Comparison of ENCODE assay signal across 26 mouse cellular contexts in the genomic region with DNA sequence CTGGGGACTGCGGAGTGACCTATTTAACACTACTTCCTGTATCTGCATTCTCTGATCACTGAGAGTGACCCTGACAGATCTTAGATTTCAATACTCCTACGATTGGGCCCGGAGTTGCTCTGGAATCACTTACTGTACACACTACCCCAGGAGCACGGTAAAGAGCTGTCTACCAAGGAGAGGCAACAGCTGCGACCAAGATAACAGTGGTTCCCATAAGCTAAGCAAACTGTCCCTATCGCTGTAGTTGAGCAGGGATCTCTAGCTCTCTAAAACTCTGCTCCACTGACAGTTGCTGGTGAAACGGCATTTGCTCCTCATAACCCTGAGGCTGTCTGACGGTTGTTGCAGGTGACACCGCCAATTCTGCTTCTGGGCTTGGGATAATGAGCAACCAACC. TPM values are rescaled to one million over a fixed set of nuclear protein-coding genes. Genes with fewer than 3 reads are reported as not detected.
DNase-seq lines count a peak whose midpoint lies in the region; ATAC-seq and TF ChIP-seq lines count a peak whose summit lies in the region.
"Had no signal": no experiment of that assay in that cellular context is flagged by ENCODE, and none has a peak within 500 bp of the region (broad histone marks: within the 10 kb centered on the region; RNA-seq: fewer than 3 reads in every experiment).

No protein-coding gene starts in this region.

- H3K9ac ChIP-seq in forebrain, postnatal 0 days: no peak overlapping the region
- no peak overlapping the region for H3K9ac ChIP-seq in forebrain, embryonic 16.5 days (replicated peaks; ENCODE audit: low read depth, low read length)
- H3K9ac ChIP-seq in liver, embryonic 12.5 days: no peak overlapping the region
- H3K9ac ChIP-seq: intestine, embryonic 15.5 days; limb, embryonic 13.5 days; midbrain, embryonic 12.5 days; neural tube, embryonic 15.5 days had no signal

- 77% methylated on average over 9 of the region's 9 CpGs for WGBS in forebrain, postnatal 0 days
- WGBS in forebrain, embryonic 16.5 days: 79% methylated on average over 9 of the region's 9 CpGs
- whole genome bisulfite sequencing in liver, embryonic 12.5 days (ENCODE audit: insufficient replicate concordance): 49% methylated on average over 9 of the region's 9 CpGs

- DNase-seq in forebrain, postnatal 0 days: peak; percentile 6
- DNase-seq in liver: no peak
- no peak for DNase-seq in right cerebral cortex, postnatal 4 days
- DNase-seq in kidney, adult 8-10 months: no peak
- DNase-seq: adrenal gland, postnatal 25 days; cerebellum, adult 9-11 months; gastrocnemius, postnatal 14 days; heart, postnatal 14 days; kidney, adult 2 months; kidney, postnatal 25 days; lung, postnatal 36 days; right cerebral cortex, adult 18-20 months; thymus, adult 2 months; thymus, postnatal 36 days had no signal

- H3K4me1 ChIP-seq in forebrain, postnatal 0 days (ENCODE audit: insufficient read depth): no peaks in the 10 kb centered on the region
- no peaks in the 10 kb centered on the region for H3K4me1 ChIP-seq in forebrain, embryonic 16.5 days (replicated peaks; ENCODE audit: control insufficient read depth, insufficient read depth, low read length)
- peaks cover 30% of the 10 kb centered on the region for H3K4me1 ChIP-seq in liver, embryonic 12.5 days
- H3K4me1 ChIP-seq in bone marrow macrophage, adult 2 months (ENCODE audit: control insufficient read depth, insufficient read depth, low read length): peaks cover 21% of the 10 kb centered on the region
- H3K4me1 ChIP-seq: hindbrain, embryonic 10.5 days; intestine, embryonic 15.5 days; limb, embryonic 13.5 days; midbrain, embryonic 12.5 days; neural tube, embryonic 15.5 days had no signal

- H3K4me3 ChIP-seq in forebrain, postnatal 0 days (ENCODE audit: low read depth, low read length): no peak overlapping the region
- no peak overlapping the region for H3K4me3 ChIP-seq in forebrain, embryonic 16.5 days (replicated peaks; ENCODE audit: low read length)
- H3K4me3 ChIP-seq in liver, embryonic 12.5 days: no peak overlapping the region
- H3K4me3 ChIP-seq in bone marrow macrophage, adult 2 months (ENCODE audit: insufficient read depth, low read length): no peak overlapping the region
- H3K4me3 ChIP-seq: erythroblast, embryonic 14.5 days; hindbrain, embryonic 10.5 days; intestine, embryonic 15.5 days; limb, embryonic 13.5 days; midbrain, embryonic 12.5 days; neural tube, embryonic 15.5 days had no signal

- no peaks in the 10 kb centered on the region for H3K36me3 ChIP-seq in forebrain, postnatal 0 days (ENCODE audit: insufficient read depth)
- no peaks in the 10 kb centered on the region for H3K36me3 ChIP-seq in forebrain, embryonic 16.5 days (ENCODE audit: control insufficient read depth, insufficient read depth)
- no peaks in the 10 kb centered on the region for H3K36me3 ChIP-seq in liver, embryonic 12.5 days
- H3K36me3 ChIP-seq: hindbrain, embryonic 10.5 days; intestine, embryonic 15.5 days; limb, embryonic 13.5 days; midbrain, embryonic 12.5 days; neural tube, embryonic 15.5 days had no signal

- no peak overlapping the region for H3K27ac ChIP-seq in forebrain, postnatal 0 days (ENCODE audit: low read depth, low read length)
- H3K27ac ChIP-seq in forebrain, embryonic 16.5 days (ENCODE audit: low read length): no peak overlapping the region
- no peak overlapping the region for H3K27ac ChIP-seq in liver, embryonic 12.5 days
- peak overlapping the region; percentile 6; the same call in 1 of the 2 replicates for H3K27ac ChIP-seq in bone marrow macrophage, adult 2 months (ENCODE audit: insufficient read depth, low read depth, low read length)
- H3K27ac ChIP-seq: hindbrain, embryonic 10.5 days; intestine, embryonic 15.5 days; limb, embryonic 13.5 days; midbrain, embryonic 12.5 days; neural tube, embryonic 15.5 days had no signal

- no peaks in the 10 kb centered on the region for H3K27me3 ChIP-seq in forebrain, postnatal 0 days (ENCODE audit: insufficient read depth, low read length)
- H3K27me3 ChIP-seq in forebrain, embryonic 16.5 days (replicated peaks; ENCODE audit: control insufficient read depth, insufficient read depth, low read length): no peaks in the 10 kb centered on the region
- H3K27me3 ChIP-seq in liver, embryonic 12.5 days (replicated peaks): no peaks in the 10 kb centered on the region
- H3K27me3 ChIP-seq: intestine, embryonic 15.5 days; limb, embryonic 13.5 days; midbrain, embryonic 12.5 days; neural tube, embryonic 15.5 days had no signal

- no peaks in the 10 kb centered on the region for H3K9me3 ChIP-seq in forebrain, postnatal 0 days (ENCODE audit: low read length)
- no peaks in the 10 kb centered on the region for H3K9me3 ChIP-seq in forebrain, embryonic 16.5 days (ENCODE audit: control insufficient read depth, low read length)
- H3K9me3 ChIP-seq in liver, embryonic 12.5 days (replicated peaks): no peaks in the 10 kb centered on the region
- H3K9me3 ChIP-seq: hindbrain, embryonic 10.5 days; intestine, embryonic 15.5 days; limb, embryonic 13.5 days; midbrain, embryonic 12.5 days; neural tube, embryonic 15.5 days had no signal

- ATAC-seq in forebrain, postnatal 0 days: no peak
- no peak for ATAC-seq in forebrain, embryonic 16.5 days
- peak; percentile 68 for ATAC-seq in liver, embryonic 12.5 days
- ATAC-seq: hindbrain, embryonic 16.5 days; intestine, embryonic 15.5 days had no signal

- no peak overlapping the region for H3K4me2 ChIP-seq in forebrain, postnatal 0 days (ENCODE audit: low read depth)
- H3K4me2 ChIP-seq in forebrain, embryonic 16.5 days (ENCODE audit: low read length): no peak overlapping the region
- no peak overlapping the region for H3K4me2 ChIP-seq in liver, embryonic 12.5 days
- H3K4me2 ChIP-seq: intestine, embryonic 15.5 days; limb, embryonic 13.5 days; midbrain, embryonic 12.5 days; neural tube, embryonic 15.5 days had no signal

- no peak for TF ChIP-seq POLR2A in bone marrow macrophage, adult 2 months (IDR thresholded peaks at IDR 0.05; ENCODE audit: borderline replicate concordance, low read depth, low read length)

- no peak for TF ChIP-seq CTCF in forebrain, postnatal 0 days (IDR thresholded peaks at IDR 0.05; ENCODE audit: low read depth)
- TF ChIP-seq CTCF in bone marrow macrophage, adult 2 months (IDR thresholded peaks at IDR 0.05; ENCODE audit: low read depth, low read length): no peak

RNA-seq across cellular contexts. Expression of gene Rgn, which starts 23.1 kb away (rescaled TPM):
- total RNA-seq in forebrain, postnatal 0 days (2014; rRNA removed): 0.10 and 0.69 TPM in 2 replicates
- 0.68 and 0.74 TPM in 2 replicates for polyA plus RNA-seq in forebrain, postnatal 0 days (2015; fragmentation: Nextera tagmentation; extraction: Ambion mirVana)
- 0.20 and 0.25 TPM in 2 replicates for polyA plus RNA-seq in forebrain, embryonic 16.5 days (2015; fragmentation: Nextera tagmentation; extraction: Ambion mirVana)
- polyA plus RNA-seq in liver, embryonic 12.5 days (2016; fragmentation: Nextera tagmentation; extraction: Ambion mirVana): 55.2 and 55.4 TPM in 2 replicates
- not detected in 2 replicates for polyA plus RNA-seq in bone marrow macrophage, adult 2 months (2012; ENCODE audit: insufficient read depth, insufficient read length, missing spikeins)
- total RNA-seq: gastrocnemius, postnatal 14 days; granulocyte monocyte progenitor cell, adult 5-6 weeks; megakaryocyte, adult 5-6 weeks had no signal
- polyA plus RNA-seq: erythroblast, embryonic 14.5 days; thymus, adult 2 months had no signal

RNA-seq across cellular contexts. Expression of gene Rbm10, which starts 44.6 kb away (rescaled TPM):
- total RNA-seq in forebrain, postnatal 0 days (2014; rRNA removed): 48.9 and 53.9 TPM in 2 replicates
- polyA plus RNA-seq in forebrain, postnatal 0 days (2015; fragmentation: Nextera tagmentation; extraction: Ambion mirVana): 30.6 and 32.3 TPM in 2 replicates
- 62.9 and 65.3 TPM in 2 replicates for polyA plus RNA-seq in forebrain, embryonic 16.5 days (2015; fragmentation: Nextera tagmentation; extraction: Ambion mirVana)
- 47.5 and 49.6 TPM in 2 replicates for polyA plus RNA-seq in liver, embryonic 12.5 days (2016; fragmentation: Nextera tagmentation; extraction: Ambion mirVana)
- polyA plus RNA-seq in bone marrow macrophage, adult 2 months (2012; ENCODE audit: insufficient read depth, insufficient read length, missing spikeins): 14.9 and 17.3 TPM in 2 replicates

RNA-seq across cellular contexts. Expression of gene Ndufb11, which starts 44.7 kb away (rescaled TPM):
- 104 and 146 TPM in 2 replicates for total RNA-seq in forebrain, postnatal 0 days (2014; rRNA removed)
- polyA plus RNA-seq in forebrain, postnatal 0 days (2015; fragmentation: Nextera tagmentation; extraction: Ambion mirVana): 263 and 328 TPM in 2 replicates
- 171 and 176 TPM in 2 replicates for polyA plus RNA-seq in forebrain, embryonic 16.5 days (2015; fragmentation: Nextera tagmentation; extraction: Ambion mirVana)
- polyA plus RNA-seq in liver, embryonic 12.5 days (2016; fragmentation: Nextera tagmentation; extraction: Ambion mirVana): 167 and 174 TPM in 2 replicates
- 138 TPM in 2 replicates for polyA plus RNA-seq in bone marrow macrophage, adult 2 months (2012; ENCODE audit: insufficient read depth, insufficient read length, missing spikeins)

Comparison
In these comparisons a context has a peak if more than half of its experiments do, and no peak if none do; other contexts are left out.
1. RNA of gene Rgn, which starts 23.1 kb away (polyA plus RNA-seq): 55.2 to 55.4 TPM in liver, embryonic 12.5 days; 0.68 to 0.74 TPM in forebrain, postnatal 0 days, 0.20 to 0.25 TPM in forebrain, embryonic 16.5 days and not detected in bone marrow macrophage, adult 2 months; every median in the first group is over 10 times any median in the second.